Mouse (Mus musculus) myocyte (in vitro differentiated cells): ENCODE data around the gene Olfr1382. TPM values are rescaled to one million over a fixed set of nuclear protein-coding genes. Genes with fewer than 3 reads are reported as not detected.
"Not testable (repeated sequence)": the region's sequence is repeated elsewhere in the genome, so short reads cannot be mapped to it uniquely, and the experiment has no call there.

Experiments used
- H3K27me3 ChIP-seq: one replicate; pipeline ENCODE4 v1.6.1; 2011; ENCODE audit not compliant: control insufficient read depth, insufficient read depth, insufficient read length
- H3K36me3 ChIP-seq: one replicate; pipeline ENCODE4 v1.6.1; 2011; ENCODE audit not compliant: control insufficient read depth, insufficient read depth
- H3K4me2 ChIP-seq: one replicate; pipeline ENCODE4 v1.6.1; 2011; ENCODE audit warnings: low read depth, control low read depth
- H3K4me3 ChIP-seq: one replicate; pipeline ENCODE4 v1.5.1; 2011; ENCODE audit warnings: mild to moderate bottlenecking, control low read depth, moderate library complexity
- H3K79me2 ChIP-seq: one replicate; pipeline ENCODE4 v1.6.1; 2011; ENCODE audit not compliant: control insufficient read depth, insufficient read depth
- H3ac ChIP-seq: one replicate; pipeline ENCODE4 v1.6.1; 2011; ENCODE audit not compliant: control insufficient read depth, insufficient read length
- CEBPB ChIP-seq: IDR thresholded peaks from 2 replicates; pipeline ENCODE4 v1.6.1; 2011; ENCODE audit warnings: mild to moderate bottlenecking, moderate library complexity; ENCODE audit not compliant: poor library complexity, insufficient read depth, severe bottlenecking
- E2F4 ChIP-seq: IDR thresholded peaks from one replicate; pipeline ENCODE4 v1.6.1; 2011; ENCODE audit warnings: mild to moderate bottlenecking, control low read depth, moderate library complexity; ENCODE audit not compliant: insufficient read depth
- MAX ChIP-seq: IDR thresholded peaks from one replicate; pipeline ENCODE4 v1.6.1; 2011; ENCODE audit warnings: low read depth, mild to moderate bottlenecking, control low read depth
- MYOD1 ChIP-seq, 3 experiments: IDR thresholded peaks; one replicate each; pipeline ENCODE4 v1.6.1; 2011; ENCODE audit warnings: control low read depth in 2 of 3, low read depth in 2 of 3, mild to moderate bottlenecking in 2 of 3, moderate library complexity in 1 of 3; ENCODE audit not compliant: insufficient read length in 2 of 3, control insufficient read depth in 1 of 3
- MYOG ChIP-seq, 3 experiments: IDR thresholded peaks; one replicate each; pipeline ENCODE4 v1.6.1; 2011; ENCODE audit warnings: control low read depth in 2 of 3, low read depth in 2 of 3, mild to moderate bottlenecking in 2 of 3; ENCODE audit not compliant: insufficient read length in 2 of 3, control insufficient read depth in 1 of 3, insufficient read depth in 1 of 3
- POLR2A ChIP-seq: IDR thresholded peaks from one replicate; pipeline ENCODE4 v1.6.1; 2011; ENCODE audit warnings: low read depth, mild to moderate bottlenecking, control low read depth, moderate library complexity; ENCODE audit not compliant: insufficient read length
- POLR2AphosphoS2 ChIP-seq: IDR thresholded peaks from one replicate; pipeline ENCODE4 v1.6.1; 2011; ENCODE audit warnings: low read depth, control low read depth; ENCODE audit not compliant: insufficient read length
- REST ChIP-seq: IDR thresholded peaks from one replicate; pipeline ENCODE4 v1.6.1; 2011; ENCODE audit warnings: mild to moderate bottlenecking, control low read depth, moderate library complexity; ENCODE audit not compliant: insufficient read depth, insufficient read length
- SRF ChIP-seq: IDR thresholded peaks from one replicate; pipeline ENCODE4 v1.6.1; 2011; ENCODE audit warnings: low read depth; ENCODE audit not compliant: control insufficient read depth, insufficient read length
- TCF12 ChIP-seq: IDR thresholded peaks from one replicate; pipeline ENCODE4 v1.6.1; 2011; ENCODE audit warnings: mild to moderate bottlenecking, control low read depth; ENCODE audit not compliant: poor library complexity, insufficient read depth, severe bottlenecking
- TCF3 ChIP-seq: IDR thresholded peaks from one replicate; pipeline ENCODE4 v1.6.1; 2011; ENCODE audit warnings: low read depth, control low read depth; ENCODE audit not compliant: insufficient read length
- USF1 ChIP-seq: IDR thresholded peaks from one replicate; pipeline ENCODE4 v1.6.1; 2011; ENCODE audit warnings: low read depth, mild to moderate bottlenecking, control low read depth, moderate library complexity
- polyA plus RNA-seq: library from polyadenylated mRNA; unstranded; fragments of >200 nt; fragmentation: generic; extraction: Trizol; gene quantifications from one replicate; pipeline ENCODE4 v1.2.1, GENCODE M21; 2012; ENCODE audit warnings: missing spikeins

The Olfr1382 gene
- polyA plus RNA-seq, 1 experiment = not detected

DNA sequence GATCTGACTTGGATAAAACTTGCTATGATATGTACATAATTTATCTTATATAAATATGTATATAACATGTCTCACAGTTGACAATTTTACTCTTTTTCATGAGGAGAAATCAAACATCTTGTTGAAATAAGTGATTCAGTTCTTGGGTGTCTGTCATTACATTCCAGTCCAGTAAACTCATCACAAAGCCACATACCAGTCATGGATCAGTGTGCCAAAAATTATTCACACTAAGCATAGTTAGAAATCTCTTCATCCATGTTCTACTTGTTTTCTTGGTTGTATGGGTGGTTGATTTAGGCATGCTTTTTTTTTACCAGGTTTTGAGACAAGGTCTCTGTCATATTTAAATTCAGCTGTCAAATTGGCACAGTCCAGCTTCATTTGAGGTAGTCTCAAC, 4.7 kb downstream of the Olfr1382 start:
- H3K27me3 ChIP-seq = no peaks in the 10 kb centered on the region
- no peaks in the 10 kb centered on the region for H3K36me3 ChIP-seq
- no peak for TF ChIP-seq MYOG (IDR thresholded peaks at IDR 0.05; ENCODE audit: control insufficient read depth in 1 of 3, insufficient read depth in 1 of 3, insufficient read length in 2 of 3, low read depth in 2 of 3)
- no peak for TF ChIP-seq SRF
- no peak for TF ChIP-seq CEBPB
- no peak for TF ChIP-seq POLR2AphosphoS2
- TF ChIP-seq E2F4 = no peak
- TF ChIP-seq TCF12 = no peak
- no peak for TF ChIP-seq TCF3
- TF ChIP-seq MYOD1 (IDR thresholded peaks at IDR 0.05; ENCODE audit: control insufficient read depth in 1 of 3, insufficient read length in 2 of 3, low read depth in 2 of 3) = no peak
- TF ChIP-seq MAX = no peak
- no peak for TF ChIP-seq REST
- TF ChIP-seq USF1 = no peak
- no peak for TF ChIP-seq POLR2A
- H3K4me3 ChIP-seq = no peak overlapping the region
- no peak overlapping the region for H3K4me2 ChIP-seq
- no peaks in the 10 kb centered on the region for H3K79me2 ChIP-seq
- no peak overlapping the region for H3ac ChIP-seq

DNA sequence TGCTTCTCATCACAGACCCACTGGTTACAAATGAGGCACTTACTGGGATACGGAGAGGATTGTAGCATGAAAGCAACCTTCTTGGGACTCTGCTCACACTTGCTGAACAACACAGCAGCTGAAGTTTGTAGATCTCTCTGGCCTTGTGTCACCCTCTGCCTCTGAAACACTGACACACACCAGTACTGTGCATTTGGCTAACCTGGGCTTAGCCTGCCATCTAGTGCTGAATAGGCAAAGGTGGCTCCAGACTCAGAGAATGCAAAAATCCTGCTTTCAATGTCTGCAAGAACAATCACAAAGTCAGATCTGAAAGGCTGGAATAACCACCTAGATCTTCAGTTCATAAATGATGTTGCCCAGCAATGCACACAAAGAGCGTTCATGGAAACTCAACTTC, 8.6 kb downstream of the Olfr1382 start:
- H3K4me2 ChIP-seq, H3ac ChIP-seq, H3K4me3 ChIP-seq, H3K36me3 ChIP-seq, H3K79me2 ChIP-seq, H3K27me3 ChIP-seq: not testable (repeated sequence)

DNA sequence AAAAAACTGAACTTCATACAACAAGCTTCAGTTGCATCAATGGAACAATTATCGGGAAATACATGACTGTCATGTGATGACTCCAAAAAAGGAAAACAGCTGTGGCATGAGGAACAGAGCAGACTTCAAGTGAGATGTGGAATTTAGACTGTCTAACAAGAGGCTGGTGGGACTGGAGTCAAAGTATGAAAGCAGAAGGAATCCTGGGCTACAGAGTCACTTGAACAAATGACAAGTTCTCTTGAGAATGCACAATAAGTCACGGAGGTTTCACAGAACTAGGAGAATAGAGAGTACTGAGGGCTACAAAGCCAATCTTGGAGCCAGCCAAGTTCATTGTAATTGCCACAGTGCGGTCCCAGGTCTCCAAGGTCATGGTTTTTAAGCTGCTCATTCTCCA, 15.1 kb downstream of the Olfr1382 start, which contains the start of gene Olfr1381:
Gene Olfr1381, plus strand, starts transcription at position 301 of the 400 bp plus-strand sequence.
- H3K36me3 ChIP-seq, H3K27me3 ChIP-seq, H3K4me2 ChIP-seq, H3K79me2 ChIP-seq, H3K4me3 ChIP-seq, H3ac ChIP-seq: not testable (repeated sequence)

DNA sequence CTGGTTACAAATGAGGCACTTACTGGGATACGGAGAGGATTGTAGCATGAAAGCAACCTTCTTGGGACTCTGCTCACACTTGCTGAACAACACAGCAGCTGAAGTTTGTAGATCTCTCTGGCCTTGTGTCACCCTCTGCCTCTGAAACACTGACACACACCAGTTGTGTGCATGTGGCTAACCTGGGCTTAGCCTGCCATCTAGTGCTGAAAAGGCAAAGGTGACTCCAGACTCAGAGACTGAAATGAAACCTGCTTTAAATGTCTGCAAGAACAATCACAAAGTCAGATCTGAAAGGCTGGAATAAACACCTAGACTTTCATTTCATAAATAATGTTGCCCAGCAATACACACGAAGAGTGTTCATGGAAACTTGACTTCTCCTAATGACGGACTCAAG, 26.0 kb downstream of the Olfr1382 start:
- not testable (repeated sequence) for H3ac ChIP-seq, H3K79me2 ChIP-seq, H3K4me2 ChIP-seq, H3K27me3 ChIP-seq, H3K4me3 ChIP-seq, H3K36me3 ChIP-seq

DNA sequence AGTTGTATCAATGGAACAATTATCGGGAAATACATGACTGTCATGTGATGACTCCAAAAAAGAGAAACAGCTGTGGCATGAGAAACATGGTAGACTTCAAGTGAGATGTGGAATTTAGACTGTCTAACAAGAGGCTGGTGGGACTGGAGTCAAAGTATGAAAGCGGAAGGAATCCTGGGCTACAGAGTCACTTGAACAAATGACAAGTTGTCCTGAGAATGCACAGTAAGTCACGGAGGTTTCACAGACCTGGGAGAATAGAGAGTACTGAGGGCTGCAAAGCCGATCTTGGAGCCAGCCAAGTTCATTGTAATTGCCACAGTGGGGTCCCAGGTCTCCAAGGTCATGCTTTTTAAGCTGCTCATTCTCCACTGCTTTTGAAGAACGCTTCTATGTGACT, 28.5 kb downstream of the Olfr1382 start, which contains the start of gene Olfr1380:
Gene Olfr1380, plus strand, starts transcription at position 301 of the 400 bp plus-strand sequence.
- H3K4me2 ChIP-seq, H3K4me3 ChIP-seq, H3K36me3 ChIP-seq, H3K27me3 ChIP-seq, H3ac ChIP-seq, H3K79me2 ChIP-seq: not testable (repeated sequence)

DNA sequence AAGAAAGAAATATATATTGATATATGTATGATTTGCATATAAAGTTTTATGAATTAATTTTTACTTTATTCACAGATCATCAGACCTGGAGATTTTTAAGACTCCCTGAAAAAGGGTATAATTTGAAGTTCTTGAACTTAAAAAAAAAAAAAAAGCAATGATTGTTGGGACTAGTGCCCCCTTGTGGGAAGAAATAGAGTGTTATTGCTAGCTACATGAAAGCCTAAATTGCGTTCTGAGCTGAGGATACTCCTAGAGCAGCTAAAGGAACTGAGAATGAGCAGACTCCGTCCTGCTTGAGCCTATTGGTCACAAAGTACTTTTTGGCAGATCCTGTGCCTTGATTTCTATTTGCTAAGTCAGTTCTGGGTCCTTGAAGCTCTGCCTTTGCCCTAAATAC, 47.0 kb downstream of the Olfr1382 start:
- H3K79me2 ChIP-seq, H3K36me3 ChIP-seq, H3K4me3 ChIP-seq, H3ac ChIP-seq, H3K4me2 ChIP-seq, H3K27me3 ChIP-seq: not testable (repeated sequence)

DNA sequence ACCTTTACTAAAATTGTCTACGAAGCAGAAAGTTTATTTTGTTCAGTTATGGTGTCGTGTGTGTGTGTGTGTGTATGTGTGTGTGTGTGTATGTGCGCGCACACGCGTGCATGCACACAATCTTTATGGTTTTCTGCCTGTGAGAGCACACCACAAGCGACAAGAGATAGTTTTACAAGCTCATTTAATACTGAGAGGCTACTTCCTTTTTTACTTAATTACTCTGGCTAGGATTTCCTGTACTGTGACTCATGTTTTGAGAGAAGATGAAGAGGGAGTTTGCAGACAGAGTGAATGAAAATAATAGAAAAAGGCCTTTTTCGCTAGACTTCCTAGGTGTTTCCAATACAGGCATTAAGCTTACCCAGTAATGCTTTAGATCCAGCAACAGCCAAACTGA, 52.4 kb downstream of the Olfr1382 start:
- not testable (repeated sequence) for H3K4me3 ChIP-seq, H3K4me2 ChIP-seq, H3ac ChIP-seq, H3K79me2 ChIP-seq, H3K36me3 ChIP-seq, H3K27me3 ChIP-seq

Other genes starting within 250 kb of the Olfr1382 start
- gene Olfr1393, start 249.9 kb upstream of the Olfr1382 start, polyA plus RNA-seq = not detected
- not detected for gene Olfr1392, start 243.0 kb upstream of the Olfr1382 start, polyA plus RNA-seq
- gene Olfr10, start 223.5 kb upstream of the Olfr1382 start, polyA plus RNA-seq = not detected
- not detected for gene Olfr1391, start 205.5 kb upstream of the Olfr1382 start, polyA plus RNA-seq
- gene Olfr1390, start 193.1 kb upstream of the Olfr1382 start, polyA plus RNA-seq = not detected
- not detected for gene Olfr1389, start 105.2 kb upstream of the Olfr1382 start, polyA plus RNA-seq
- 0.06 TPM for gene Olfr1388, start 91.6 kb upstream of the Olfr1382 start, polyA plus RNA-seq
- gene Olfr1387, start 72.9 kb upstream of the Olfr1382 start, polyA plus RNA-seq = not detected
- gene Olfr1386, start 63.2 kb upstream of the Olfr1382 start, polyA plus RNA-seq = not detected
- not detected for gene Olfr1385, start 39.2 kb upstream of the Olfr1382 start, polyA plus RNA-seq
- gene Olfr1384, start 21.5 kb upstream of the Olfr1382 start, polyA plus RNA-seq = not detected
- not detected for gene Olfr1383, start 8.6 kb upstream of the Olfr1382 start, polyA plus RNA-seq
- not detected for gene Olfr1381, start 15.2 kb downstream of the Olfr1382 start, polyA plus RNA-seq
- gene Olfr1380, start 28.6 kb downstream of the Olfr1382 start, polyA plus RNA-seq = not detected
- 0.01 TPM for gene Flt4, start 81.0 kb downstream of the Olfr1382 start, polyA plus RNA-seq
- not detected for gene Scgb3a1, start 135.4 kb downstream of the Olfr1382 start, polyA plus RNA-seq
- 12.1 TPM for gene Cnot6, start 184.5 kb downstream of the Olfr1382 start, polyA plus RNA-seq